Mouse (Mus musculus): Measurements from ENCODE around the gene Gpc1. TPM values are rescaled to one million over a fixed set of nuclear protein-coding genes. Genes with fewer than 3 reads are reported as not detected.
A peak's percentile ranks its signal among the peaks of the same experiment; 100 is the strongest.

Gpc1 gene
- polyA plus RNA-seq, 1 experiment from 2014 or later: 4.7 TPM

DNA sequence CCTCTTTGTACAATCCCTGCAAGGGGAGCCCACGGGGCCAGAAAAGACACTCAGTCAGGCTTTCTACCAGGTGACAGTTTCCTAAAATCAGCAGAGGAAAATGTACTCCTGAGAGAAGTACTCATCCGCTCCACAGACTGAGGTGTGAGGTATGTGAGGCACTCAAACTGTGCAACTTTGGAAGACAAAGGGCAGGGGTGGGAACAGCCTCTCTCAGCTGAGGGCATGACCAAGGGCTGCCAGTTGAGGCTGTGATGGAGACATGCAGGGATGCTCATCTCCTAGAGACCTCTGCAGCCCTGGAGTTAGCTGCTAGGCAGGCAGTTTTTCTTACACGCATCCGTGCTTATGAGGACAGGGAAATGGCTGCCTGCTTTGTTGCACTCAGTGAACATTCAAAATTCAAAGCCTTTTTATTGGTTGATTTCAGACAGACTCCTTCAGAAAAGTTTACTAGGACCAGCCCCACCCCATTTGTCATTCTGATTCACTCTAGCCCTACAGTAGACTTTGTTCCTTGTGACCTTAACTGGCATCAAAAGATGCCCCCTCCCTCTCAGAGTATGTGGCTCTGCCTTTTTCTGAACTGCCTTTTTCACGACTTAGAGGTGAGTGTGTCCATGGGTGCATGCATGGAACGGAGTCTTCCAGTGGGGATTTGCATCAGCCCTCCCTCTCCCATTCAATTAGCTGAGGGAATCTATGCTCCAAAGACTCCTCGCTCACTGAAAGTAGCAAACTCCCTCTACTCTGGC is 57.6 kb downstream of the Gpc1 start:
- ATAC-seq (ENCODE audit: insufficient read depth): no peak
- WGBS (ENCODE audit: insufficient replicate concordance): 56% methylated on average over 7 of the region's 7 CpGs
- H3K27ac ChIP-seq (replicated peaks): no peak overlapping the region

DNA sequence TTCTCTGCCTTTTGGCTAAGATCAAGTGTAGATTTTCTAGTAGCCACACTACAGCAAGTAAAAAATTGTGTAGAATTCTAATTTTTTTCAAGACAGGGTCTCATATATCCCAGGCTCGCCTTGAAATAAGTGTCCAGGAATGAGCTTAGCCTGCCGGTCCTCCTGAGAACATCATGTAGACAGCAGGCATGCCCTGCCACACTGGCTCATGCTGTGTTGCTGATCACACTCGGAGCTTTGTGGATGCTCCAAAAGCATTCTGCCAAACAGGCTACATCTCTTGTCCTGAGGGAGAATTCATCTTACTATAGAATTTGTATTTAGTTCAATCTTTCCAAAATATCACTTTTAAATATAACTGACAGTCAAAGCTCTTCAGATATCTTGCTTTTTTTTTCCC is 61.3 kb downstream of the Gpc1 start:
- H3K36me3 ChIP-seq (replicated peaks): no peaks in the 10 kb centered on the region
- no peak overlapping the region for H3K4me2 ChIP-seq
- ATAC-seq (ENCODE audit: insufficient read depth): no peak
- no peaks in the 10 kb centered on the region for H3K27me3 ChIP-seq
- 50% methylated on average over 3 of the region's 3 CpGs for WGBS (ENCODE audit: insufficient replicate concordance)
- no peak overlapping the region for H3K4me3 ChIP-seq (replicated peaks)
- no peak overlapping the region for H3K9ac ChIP-seq
- no peaks in the 10 kb centered on the region for H3K4me1 ChIP-seq (replicated peaks)
- H3K9me3 ChIP-seq (replicated peaks): no peaks in the 10 kb centered on the region
- no peak overlapping the region for H3K27ac ChIP-seq (replicated peaks)

More for the DNA sequence above, 57.6 kb downstream of the Gpc1 start:
- Histone ChIP-seq H3K4me3 (replicated peaks) (no peak overlapping the region), H3K9me3 (replicated peaks) (no peaks in the 10 kb centered on the region), H3K36me3 (replicated peaks) (no peaks in the 10 kb centered on the region), H3K4me1 (replicated peaks) (no peaks in the 10 kb centered on the region), H3K4me2 (no peak overlapping the region), H3K9ac (no peak overlapping the region), H3K27me3 (no peaks in the 10 kb centered on the region)

DNA sequence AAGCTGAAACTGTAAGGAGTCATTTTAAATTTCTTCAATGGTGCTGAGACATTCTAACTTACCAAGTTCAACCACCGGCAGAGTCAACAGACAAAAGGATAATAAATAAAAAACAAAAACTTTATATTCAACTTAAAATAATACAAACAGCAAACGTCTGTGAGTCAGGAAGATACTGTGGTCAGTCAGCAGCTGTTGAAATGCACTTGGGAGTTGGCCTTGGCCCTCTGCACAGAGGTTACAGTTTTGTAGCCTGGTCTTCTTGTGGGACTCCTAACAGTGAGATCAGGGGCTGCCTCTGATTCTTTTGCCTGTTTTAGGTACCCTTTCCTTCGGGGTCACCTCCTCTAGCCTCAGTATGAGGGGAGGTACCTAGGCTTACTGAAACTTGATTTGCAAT is 62.5 kb downstream of the Gpc1 start:
- H3K27me3 ChIP-seq: no peaks in the 10 kb centered on the region
- no peak for ATAC-seq (ENCODE audit: insufficient read depth)
- H3K9ac ChIP-seq: no peak overlapping the region
- no peaks in the 10 kb centered on the region for H3K9me3 ChIP-seq (replicated peaks)
- no peak overlapping the region for H3K4me3 ChIP-seq (replicated peaks)
- no peak overlapping the region for H3K27ac ChIP-seq (replicated peaks)
- no peaks in the 10 kb centered on the region for H3K4me1 ChIP-seq (replicated peaks)
- no peak overlapping the region for H3K4me2 ChIP-seq
- H3K36me3 ChIP-seq (replicated peaks): no peaks in the 10 kb centered on the region
- 38% methylated on average over 3 of the region's 3 CpGs for WGBS (ENCODE audit: insufficient replicate concordance)

DNA sequence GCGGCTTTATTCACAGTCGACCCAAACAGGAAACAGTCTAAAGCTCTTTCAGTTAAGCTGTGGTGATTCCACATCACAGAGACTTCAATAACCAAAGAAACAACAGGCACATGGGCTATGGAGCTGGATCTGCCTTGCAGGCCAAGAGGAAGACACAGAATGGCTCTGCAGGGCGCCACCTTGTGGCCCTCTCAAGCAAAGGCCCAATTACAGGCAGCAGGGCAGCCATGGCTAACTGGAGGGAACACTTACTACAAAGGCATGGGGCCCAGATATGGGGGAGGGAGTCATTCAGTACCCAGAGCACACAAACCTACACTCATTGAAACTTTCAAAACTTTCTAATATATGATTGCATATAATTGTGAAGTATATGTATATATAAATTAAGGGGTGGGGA is 63.6 kb downstream of the Gpc1 start:
- Histone ChIP-seq H3K9me3 (replicated peaks) (no peaks in the 10 kb centered on the region), H3K9ac (no peak overlapping the region), H3K36me3 (replicated peaks) (no peaks in the 10 kb centered on the region), H3K4me3 (replicated peaks) (no peak overlapping the region), H3K27me3 (peaks cover 6% of the 10 kb centered on the region; the same call in 1 of the 2 replicates), H3K4me1 (replicated peaks) (no peaks in the 10 kb centered on the region), H3K27ac (replicated peaks) (no peak overlapping the region), H3K4me2 (no peak overlapping the region)
- WGBS (ENCODE audit: insufficient replicate concordance): 9% methylated on average over 3 of the region's 3 CpGs
- no peak for ATAC-seq (ENCODE audit: insufficient read depth)

- Histone ChIP-seq H3K27me3 (peaks cover 28% of the 10 kb centered on the region), H3K9ac (no peak within 1 kb of the TSS), H3K36me3 (replicated peaks) (no peaks in the 10 kb centered on the region), H3K4me1 (replicated peaks) (peaks cover 25% of the 10 kb centered on the region), H3K4me2 (peak within 1 kb of the TSS; percentile 39), H3K27ac (replicated peaks) (no peak within 1 kb of the TSS), H3K9me3 (replicated peaks) (no peaks in the 10 kb centered on the region), H3K4me3 (replicated peaks) (no peak within 1 kb of the TSS)
- 5% methylated on average over 15 of the region's 15 CpGs for WGBS (ENCODE audit: insufficient replicate concordance)
- ATAC-seq (ENCODE audit: insufficient read depth): no peak
Measured at GRCm38 (mm10) chr1:92902786-92903185, 71.3 kb downstream of the Gpc1 start, which contains the start of gene Ankmy1. Ankmy1 (minus strand) TSS chr1:92902906.

- H3K4me2 ChIP-seq: no peak overlapping the region
- peaks cover 33% of the 10 kb centered on the region for H3K4me1 ChIP-seq (replicated peaks)
- H3K27ac ChIP-seq (replicated peaks): no peak overlapping the region
- no peaks in the 10 kb centered on the region for H3K9me3 ChIP-seq (replicated peaks)
- no peaks in the 10 kb centered on the region for H3K36me3 ChIP-seq (replicated peaks)
- no peak for ATAC-seq (ENCODE audit: insufficient read depth)
- H3K4me3 ChIP-seq (replicated peaks): no peak overlapping the region
- H3K27me3 ChIP-seq: peaks cover 28% of the 10 kb centered on the region
- no peak overlapping the region for H3K9ac ChIP-seq
- WGBS (ENCODE audit: insufficient replicate concordance): 48% methylated on average over 4 of the region's 4 CpGs
Measured at GRCm38 (mm10) chr1:92903627-92904026, 72.2 kb downstream of the Gpc1 start.

DNA sequence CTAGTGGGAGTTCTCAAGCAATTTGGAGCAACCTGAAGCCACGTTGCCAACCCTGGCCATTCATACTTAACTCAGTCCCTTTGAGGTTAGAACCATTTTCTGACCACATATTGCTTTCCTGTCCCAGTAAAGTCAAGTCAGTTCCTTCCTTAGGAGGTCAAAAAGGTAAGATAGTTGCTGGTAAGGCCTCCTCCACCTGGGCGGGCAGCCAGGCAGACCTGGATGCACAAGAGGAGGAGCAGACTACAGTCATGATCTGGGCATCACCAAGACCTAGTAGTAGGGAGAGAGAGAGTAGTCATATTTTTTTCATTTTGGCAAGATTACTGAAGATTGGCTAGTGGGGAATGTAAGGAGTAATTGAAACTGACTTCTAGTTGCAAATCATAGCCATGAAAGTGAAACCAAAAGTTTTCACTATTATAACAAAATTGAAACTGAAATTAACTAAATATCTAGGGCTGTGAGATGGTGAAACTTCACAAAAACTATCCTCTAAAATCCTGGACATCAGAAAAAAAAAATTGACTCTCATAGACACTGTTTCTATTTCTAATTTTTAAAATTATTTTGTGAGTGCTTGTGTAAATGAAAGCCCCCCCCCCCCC is 74.4 kb downstream of the Gpc1 start:
- peaks cover 54% of the 10 kb centered on the region for H3K4me1 ChIP-seq (replicated peaks)
- ATAC-seq (ENCODE audit: insufficient read depth): no peak
- peaks cover 18% of the 10 kb centered on the region; the same call in 1 of the 2 replicates for H3K27me3 ChIP-seq
- peak overlapping the region; percentile 95 for H3K4me2 ChIP-seq
- no peaks in the 10 kb centered on the region for H3K36me3 ChIP-seq (replicated peaks)
- H3K27ac ChIP-seq (replicated peaks): no peak overlapping the region
- no peak overlapping the region for H3K9ac ChIP-seq
- no peaks in the 10 kb centered on the region for H3K9me3 ChIP-seq (replicated peaks)
- 59% methylated on average over 2 of the region's 2 CpGs for whole genome bisulfite sequencing (ENCODE audit: insufficient replicate concordance)
- no peak overlapping the region for H3K4me3 ChIP-seq (replicated peaks)

DNA sequence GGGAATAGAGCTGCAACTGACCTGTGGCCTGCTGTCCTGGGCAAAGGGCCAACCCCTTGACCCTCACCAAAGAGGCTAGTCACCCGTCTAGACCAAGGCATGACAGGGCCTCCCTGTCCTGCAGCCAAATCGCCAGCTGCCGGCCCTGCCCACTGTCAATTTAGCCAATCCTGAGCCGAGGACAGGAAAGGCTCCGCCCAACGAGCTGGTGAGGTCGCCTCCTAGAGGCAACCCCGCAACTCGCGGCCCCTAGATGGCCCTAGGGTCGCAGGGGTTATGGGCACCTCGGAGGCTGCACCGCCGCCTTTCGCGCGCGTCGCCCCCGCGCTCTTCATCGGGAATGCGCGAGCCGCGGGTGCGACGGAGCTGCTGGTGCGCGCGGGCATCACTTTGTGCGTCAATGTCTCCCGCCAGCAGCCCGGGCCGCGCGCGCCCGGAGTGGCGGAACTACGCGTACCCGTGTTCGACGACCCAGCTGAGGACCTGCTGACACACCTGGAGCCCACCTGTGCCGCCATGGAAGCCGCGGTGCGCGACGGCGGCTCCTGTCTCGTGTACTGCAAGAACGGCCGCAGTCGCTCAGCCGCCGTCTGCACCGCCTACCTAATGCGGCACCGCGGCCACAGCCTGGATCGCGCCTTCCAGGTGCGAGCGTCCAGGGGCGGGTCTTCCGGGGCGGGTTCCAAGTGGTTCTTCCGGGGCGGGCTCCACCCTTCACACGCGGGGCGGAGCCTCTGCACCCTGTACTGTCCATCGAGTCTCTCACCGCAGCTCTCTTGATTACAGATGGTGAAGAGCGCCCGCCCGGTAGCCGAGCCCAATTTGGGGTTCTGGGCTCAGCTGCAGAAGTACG is 75.6 kb downstream of the Gpc1 start, which contains the start of gene Dusp28:
Gene Dusp28 (plus strand): TSS at position 203 of the 853 bp plus-strand sequence.
- peaks cover 15% of the 10 kb centered on the region; the same call in 1 of the 2 replicates for H3K27me3 ChIP-seq
- H3K9me3 ChIP-seq (replicated peaks): no peaks in the 10 kb centered on the region
- WGBS (ENCODE audit: insufficient replicate concordance): under 1% methylated on average over 81 of the region's 81 CpGs
- peak within 1 kb of the TSS; percentile 71 for H3K9ac ChIP-seq
- peak within 1 kb of the TSS; percentile 95 for H3K4me2 ChIP-seq
- ATAC-seq (ENCODE audit: insufficient read depth): peak; percentile 92
- H3K4me1 ChIP-seq (replicated peaks): peaks cover 66% of the 10 kb centered on the region
- H3K36me3 ChIP-seq (replicated peaks): no peaks in the 10 kb centered on the region
- peak within 1 kb of the TSS; percentile 92 for H3K27ac ChIP-seq (replicated peaks)
- peak within 1 kb of the TSS; percentile 82 for H3K4me3 ChIP-seq (replicated peaks)

DNA sequence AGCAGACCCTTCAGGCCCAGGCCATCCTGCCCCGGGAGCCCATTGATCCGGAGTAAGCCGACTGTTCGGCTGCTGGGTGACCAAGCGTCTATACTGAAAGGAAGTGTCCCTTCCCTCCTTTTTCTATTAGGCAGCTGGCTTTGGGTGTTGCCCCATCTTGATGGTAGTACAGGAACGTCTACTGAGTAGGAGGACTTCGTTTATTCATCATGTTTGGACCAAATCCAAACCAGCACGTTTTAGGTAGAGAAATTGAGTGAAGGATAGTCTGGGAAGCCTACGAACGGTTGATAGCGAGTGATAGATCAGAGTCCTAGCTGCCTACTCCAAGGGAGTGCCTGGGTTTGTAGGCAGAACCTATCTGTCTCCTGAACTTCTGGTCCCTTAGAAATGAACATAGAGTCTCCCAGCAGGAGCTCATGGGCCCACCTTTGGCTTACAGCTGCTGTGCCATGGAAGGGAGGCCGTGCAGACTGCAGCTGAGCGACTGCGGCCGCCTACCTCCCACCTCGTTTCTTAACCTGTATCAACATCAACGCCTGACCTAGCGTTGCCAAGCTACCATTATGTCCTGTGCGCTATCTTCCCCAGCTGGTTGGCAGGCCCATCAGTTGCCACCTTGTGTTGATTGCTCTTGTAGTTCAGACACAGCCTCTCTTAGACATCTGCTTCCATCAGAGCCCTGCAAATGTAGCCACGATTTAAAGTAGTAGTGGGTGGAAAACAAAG is 76.4 kb downstream of the Gpc1 start:
- Histone ChIP-seq H3K9me3 (replicated peaks) (no peaks in the 10 kb centered on the region), H3K27ac (replicated peaks) (peak overlapping the region; percentile 92), H3K36me3 (replicated peaks) (no peaks in the 10 kb centered on the region), H3K27me3 (peaks cover 7% of the 10 kb centered on the region; the same call in 1 of the 2 replicates), H3K4me3 (replicated peaks) (peak overlapping the region; percentile 82), H3K4me2 (peak overlapping the region; percentile 95), H3K9ac (peak overlapping the region; percentile 71), H3K4me1 (replicated peaks) (peaks cover 70% of the 10 kb centered on the region)
- ATAC-seq (ENCODE audit: insufficient read depth): no peak
- 40% methylated on average over 20 of the region's 20 CpGs for WGBS (ENCODE audit: insufficient replicate concordance)

- Histone ChIP-seq H3K27me3 (no peaks in the 10 kb centered on the region; the same call in 1 of the 2 replicates), H3K9me3 (replicated peaks) (no peaks in the 10 kb centered on the region), H3K4me2 (no peak overlapping the region), H3K4me1 (replicated peaks) (peaks cover 69% of the 10 kb centered on the region), H3K36me3 (replicated peaks) (no peaks in the 10 kb centered on the region), H3K4me3 (replicated peaks) (no peak overlapping the region), H3K9ac (no peak overlapping the region), H3K27ac (replicated peaks) (no peak overlapping the region)
- 75% methylated on average over 3 of the region's 3 CpGs for WGBS (ENCODE audit: insufficient replicate concordance)
- no peak for ATAC-seq (ENCODE audit: insufficient read depth)
Measured at GRCm38 (mm10) chr1:92908664-92909063, 77.2 kb downstream of the Gpc1 start.

All from liver, embryonic 15.5 days (tissue).